Mouse (Mus musculus) lung, postnatal 0 days (tissue): Measurements from ENCODE around the gene Vrk1.

Experiments
- CTCF ChIP-seq: IDR thresholded peaks from 2 replicates; pipeline ENCODE4 v1.5.1; 2016; ENCODE audit warnings: antibody characterized with exemption, mild to moderate bottlenecking
- EP300 ChIP-seq: IDR thresholded peaks from 2 replicates; pipeline ENCODE4 v1.6.1; 2016; ENCODE audit warnings: antibody characterized with exemption, mild to moderate bottlenecking, control low read depth

- TF ChIP-seq CTCF: no peak
- no peak for TF ChIP-seq EP300
Measured at GRCm38 (mm10) chr12:106030796-106031195, 20.8 kb downstream of the Vrk1 start.
